Mouse (Mus musculus): ENCODE results near the gene Gpx7. TPM values are rescaled to one million over a fixed set of nuclear protein-coding genes. Genes with fewer than 3 reads are reported as not detected.

The Gpx7 gene
- total and polyA plus RNA-seq, 2 experiments, result 3.2 to 3.5 TPM

DNA sequence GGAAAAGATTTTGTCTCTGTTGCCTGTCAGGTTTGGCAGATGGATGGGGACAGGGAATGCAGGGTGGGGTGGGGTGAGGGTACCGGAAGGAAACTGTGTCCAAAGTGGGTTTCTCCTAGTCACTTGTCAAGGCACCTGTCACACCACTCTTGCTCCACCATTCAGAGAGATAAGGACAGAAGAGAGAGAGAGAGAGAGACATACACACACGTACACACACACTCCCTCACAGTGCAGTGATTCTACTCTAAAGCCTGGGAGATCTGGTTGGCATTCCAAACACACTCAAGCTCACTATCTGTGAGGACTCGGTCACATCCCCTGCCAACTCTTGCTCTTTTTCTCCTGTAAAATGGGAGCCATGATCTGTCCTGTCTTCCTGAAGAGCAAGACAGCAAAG, 34.6 kb downstream of the Gpx7 start:
- no peak overlapping the region for H3K9ac ChIP-seq (ENCODE audit: low read depth, low read length)
- no peak overlapping the region for H3K27ac ChIP-seq (replicated peaks; ENCODE audit: insufficient read depth, low read depth, low read length)
- DNase-seq (ENCODE audit: extremely low read depth, low read depth, low spot score), result no peak
- WGBS, result 88% methylated on average over 3 of the region's 3 CpGs
- H3K27me3 ChIP-seq (ENCODE audit: control insufficient read depth, insufficient read depth, low read length), result no peaks in the 10 kb centered on the region
- no peak overlapping the region for H3K4me3 ChIP-seq (ENCODE audit: insufficient read depth, low read depth, low read length)
- H3K36me3 ChIP-seq (ENCODE audit: control insufficient read depth, insufficient read depth, low read length), result no peaks in the 10 kb centered on the region
- H3K4me1 ChIP-seq (ENCODE audit: control insufficient read depth, insufficient read depth, low read length), result peaks cover 11% of the 10 kb centered on the region
- TF ChIP-seq POLR2A (IDR thresholded peaks at IDR 0.05; ENCODE audit: extremely low read depth, insufficient read depth, low read length), result no peak
- TF ChIP-seq CTCF (IDR thresholded peaks at IDR 0.05; ENCODE audit: low read depth, low read length), result no peak
- no peaks in the 10 kb centered on the region for H3K79me2 ChIP-seq (ENCODE audit: control insufficient read depth, insufficient read depth, low read length)

DNA sequence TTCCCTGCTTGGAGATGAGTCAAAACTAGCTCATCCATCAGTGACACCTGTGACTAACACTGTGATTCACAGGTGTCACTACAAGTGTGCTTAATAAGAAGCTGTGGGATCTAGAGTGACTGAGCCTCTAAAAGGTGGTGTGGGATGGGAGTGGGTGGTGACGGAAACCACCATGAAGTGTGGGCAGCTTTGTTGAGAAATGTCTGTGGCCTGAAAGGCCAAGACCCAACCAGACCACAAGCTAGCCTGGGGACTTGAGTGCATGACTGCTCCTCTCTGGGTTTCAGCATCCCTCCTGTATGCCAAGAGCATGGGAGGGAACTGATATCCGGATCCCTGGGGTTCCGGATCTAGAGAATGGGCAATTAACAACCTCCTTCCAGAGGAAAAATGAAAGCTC, 35.3 kb downstream of the Gpx7 start:
- 94% methylated on average over 3 of the region's 3 CpGs for WGBS
- Histone ChIP-seq H3K9ac (ENCODE audit: low read depth, low read length) (no peak overlapping the region), H3K79me2 (ENCODE audit: control insufficient read depth, insufficient read depth, low read length) (no peaks in the 10 kb centered on the region), H3K36me3 (ENCODE audit: control insufficient read depth, insufficient read depth, low read length) (no peaks in the 10 kb centered on the region), H3K4me3 (ENCODE audit: insufficient read depth, low read depth, low read length) (no peak overlapping the region), H3K4me1 (ENCODE audit: control insufficient read depth, insufficient read depth, low read length) (peaks cover 11% of the 10 kb centered on the region), H3K27me3 (ENCODE audit: control insufficient read depth, insufficient read depth, low read length) (no peaks in the 10 kb centered on the region), H3K27ac (replicated peaks; ENCODE audit: insufficient read depth, low read depth, low read length) (no peak overlapping the region)
- no peak for DNase-seq (ENCODE audit: extremely low read depth, low read depth, low spot score)
- no peak for TF ChIP-seq POLR2A (IDR thresholded peaks at IDR 0.05; ENCODE audit: extremely low read depth, insufficient read depth, low read length)
- TF ChIP-seq CTCF (IDR thresholded peaks at IDR 0.05; ENCODE audit: low read depth, low read length), result no peak

DNA sequence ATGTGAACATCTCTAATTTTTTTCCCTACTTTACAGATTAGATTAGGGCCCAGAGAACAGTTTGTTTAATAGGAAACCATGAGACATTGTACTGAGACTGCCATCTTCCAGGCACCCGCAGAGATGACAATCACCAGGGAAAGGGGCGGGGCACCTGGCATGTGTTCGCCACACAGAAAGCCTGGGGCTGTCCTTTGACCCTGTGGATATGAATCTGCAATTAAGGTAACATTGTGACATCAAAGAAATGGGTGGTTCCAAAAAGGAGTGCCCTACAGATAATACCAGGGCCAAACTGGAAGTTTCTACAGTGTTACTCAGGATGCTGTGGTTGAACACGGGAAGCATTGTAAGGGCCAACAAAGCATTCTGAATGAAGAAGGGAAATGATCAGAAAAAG, 36.4 kb downstream of the Gpx7 start:
- H3K9ac ChIP-seq (ENCODE audit: low read depth, low read length), result no peak overlapping the region
- no peaks in the 10 kb centered on the region for H3K36me3 ChIP-seq (ENCODE audit: control insufficient read depth, insufficient read depth, low read length)
- DNase-seq (ENCODE audit: extremely low read depth, low read depth, low spot score), result peak; percentile 82
- H3K79me2 ChIP-seq (ENCODE audit: control insufficient read depth, insufficient read depth, low read length), result no peaks in the 10 kb centered on the region
- peaks cover 11% of the 10 kb centered on the region for H3K4me1 ChIP-seq (ENCODE audit: control insufficient read depth, insufficient read depth, low read length)
- H3K4me3 ChIP-seq (ENCODE audit: insufficient read depth, low read depth, low read length), result no peak overlapping the region
- TF ChIP-seq CTCF (IDR thresholded peaks at IDR 0.05; ENCODE audit: low read depth, low read length), result 0 out of 2 replicates have a peak, but pooled peaks have one; percentile 3
- TF ChIP-seq POLR2A (IDR thresholded peaks at IDR 0.05; ENCODE audit: extremely low read depth, insufficient read depth, low read length), result no peak
- H3K27me3 ChIP-seq (ENCODE audit: control insufficient read depth, insufficient read depth, low read length), result no peaks in the 10 kb centered on the region
- WGBS, result 25% methylated on average over 4 of the region's 4 CpGs
- no peak overlapping the region for H3K27ac ChIP-seq (replicated peaks; ENCODE audit: insufficient read depth, low read depth, low read length)

DNA sequence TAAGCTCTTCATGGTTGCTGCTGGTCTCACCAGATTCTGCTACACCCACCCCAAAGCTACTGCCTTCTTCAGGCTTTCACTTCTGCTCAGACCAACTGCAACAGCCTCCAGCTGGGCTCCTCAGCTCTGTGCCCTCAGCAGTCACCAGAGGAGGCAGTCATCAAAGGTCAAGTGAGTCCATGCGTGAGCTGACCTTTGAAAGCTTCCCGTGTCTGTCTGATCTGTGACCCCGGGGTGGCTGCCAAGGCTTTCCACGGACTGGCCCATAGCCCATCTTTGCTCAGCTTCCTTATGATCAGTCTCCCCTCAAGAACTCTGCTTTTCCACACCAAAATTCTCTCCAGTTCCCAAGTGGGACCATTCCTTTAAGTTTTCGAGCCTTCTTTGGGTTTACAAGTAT, 37.5 kb downstream of the Gpx7 start:
- TF ChIP-seq POLR2A (IDR thresholded peaks at IDR 0.05; ENCODE audit: extremely low read depth, insufficient read depth, low read length), result no peak
- peak; percentile 62 for TF ChIP-seq CTCF (IDR thresholded peaks at IDR 0.05; ENCODE audit: low read depth, low read length)
- DNase-seq (ENCODE audit: extremely low read depth, low read depth, low spot score), result peak; percentile 87
- H3K4me3 ChIP-seq (ENCODE audit: insufficient read depth, low read depth, low read length), result no peak overlapping the region
- H3K79me2 ChIP-seq (ENCODE audit: control insufficient read depth, insufficient read depth, low read length), result no peaks in the 10 kb centered on the region
- 14% methylated on average over 5 of the region's 5 CpGs for WGBS
- no peak overlapping the region for H3K27ac ChIP-seq (replicated peaks; ENCODE audit: insufficient read depth, low read depth, low read length)
- H3K27me3 ChIP-seq (ENCODE audit: control insufficient read depth, insufficient read depth, low read length), result no peaks in the 10 kb centered on the region
- no peak overlapping the region for H3K9ac ChIP-seq (ENCODE audit: low read depth, low read length)
- H3K4me1 ChIP-seq (ENCODE audit: control insufficient read depth, insufficient read depth, low read length), result peaks cover 11% of the 10 kb centered on the region
- H3K36me3 ChIP-seq (ENCODE audit: control insufficient read depth, insufficient read depth, low read length), result no peaks in the 10 kb centered on the region

DNA sequence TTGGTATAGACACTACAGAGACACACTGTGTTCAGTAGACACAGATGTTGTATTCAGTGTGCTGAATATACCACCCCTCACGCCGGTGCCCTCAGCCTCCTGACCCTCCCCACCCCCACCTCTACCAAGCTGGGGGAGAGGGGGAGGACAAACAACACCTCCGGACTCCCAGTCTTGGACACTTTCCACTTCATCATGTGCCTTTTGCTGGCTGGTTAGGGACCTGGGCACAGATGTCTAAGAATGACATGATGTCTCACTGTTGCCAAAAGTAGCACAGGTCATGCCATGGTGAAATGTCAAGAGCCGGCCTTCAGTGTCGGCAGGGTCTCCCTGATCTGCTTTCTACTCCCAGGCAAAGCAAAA, 42.7 kb downstream of the Gpx7 start:
- no peaks in the 10 kb centered on the region for H3K27me3 ChIP-seq (ENCODE audit: control insufficient read depth, insufficient read depth, low read length)
- H3K4me3 ChIP-seq (ENCODE audit: insufficient read depth, low read depth, low read length), result no peak overlapping the region
- WGBS, result 11% methylated on average over 5 of the region's 5 CpGs
- no peak for TF ChIP-seq CTCF (IDR thresholded peaks at IDR 0.05; ENCODE audit: low read depth, low read length)
- TF ChIP-seq POLR2A (IDR thresholded peaks at IDR 0.05; ENCODE audit: extremely low read depth, insufficient read depth, low read length), result no peak
- no peaks in the 10 kb centered on the region for H3K79me2 ChIP-seq (ENCODE audit: control insufficient read depth, insufficient read depth, low read length)
- H3K36me3 ChIP-seq (ENCODE audit: control insufficient read depth, insufficient read depth, low read length), result no peaks in the 10 kb centered on the region
- peak overlapping the region; percentile 50 for H3K27ac ChIP-seq (replicated peaks; ENCODE audit: insufficient read depth, low read depth, low read length)
- H3K4me1 ChIP-seq (ENCODE audit: control insufficient read depth, insufficient read depth, low read length), result peaks cover 20% of the 10 kb centered on the region
- H3K9ac ChIP-seq (ENCODE audit: low read depth, low read length), result no peak overlapping the region
- DNase-seq (ENCODE audit: extremely low read depth, low read depth, low spot score), result peak; percentile 78

DNA sequence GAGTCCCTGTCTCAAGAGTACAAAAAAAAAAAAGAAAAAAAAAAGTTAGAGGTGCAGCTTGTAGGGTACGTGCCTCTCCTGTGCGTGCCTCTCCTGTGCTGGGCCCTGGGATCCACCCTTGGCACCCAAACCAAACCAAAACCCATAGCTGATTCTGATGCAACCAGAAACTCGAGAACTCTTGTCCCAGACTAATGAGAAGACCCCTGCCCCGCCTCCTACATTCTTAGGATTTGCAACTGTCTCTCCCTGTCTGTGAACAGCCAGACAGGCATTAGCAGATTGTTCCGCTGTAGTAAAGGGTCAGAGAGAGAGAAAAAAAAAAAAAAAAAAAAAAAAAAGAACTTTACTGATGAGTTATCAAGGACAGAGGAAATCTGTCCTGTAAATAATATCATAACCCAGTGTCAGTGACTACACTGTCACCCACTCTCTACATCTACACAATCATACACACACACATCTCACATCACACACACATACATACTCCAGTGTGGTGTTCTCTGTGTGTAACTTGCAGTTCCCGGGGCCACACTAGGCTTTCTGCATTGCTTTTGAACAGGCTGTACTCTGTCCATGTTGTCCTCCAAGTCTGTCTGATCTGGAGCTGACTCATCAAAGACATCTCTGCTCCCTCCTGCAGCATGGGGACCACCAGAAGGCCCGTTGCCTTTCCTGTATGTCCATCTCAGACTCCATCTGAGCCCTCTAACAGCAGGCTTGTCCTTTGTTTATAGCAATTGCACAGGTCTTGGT, 43.2 kb downstream of the Gpx7 start:
- DNase-seq (ENCODE audit: extremely low read depth, low read depth, low spot score), result peak; percentile 35
- Histone ChIP-seq H3K36me3 (ENCODE audit: control insufficient read depth, insufficient read depth, low read length) (no peaks in the 10 kb centered on the region), H3K9ac (ENCODE audit: low read depth, low read length) (peak overlapping the region; percentile 7; the same call in 1 of the 2 replicates), H3K4me3 (ENCODE audit: insufficient read depth, low read depth, low read length) (no peak overlapping the region), H3K27ac (replicated peaks; ENCODE audit: insufficient read depth, low read depth, low read length) (peak overlapping the region; percentile 67), H3K27me3 (ENCODE audit: control insufficient read depth, insufficient read depth, low read length) (no peaks in the 10 kb centered on the region), H3K4me1 (ENCODE audit: control insufficient read depth, insufficient read depth, low read length) (peaks cover 21% of the 10 kb centered on the region), H3K79me2 (ENCODE audit: control insufficient read depth, insufficient read depth, low read length) (no peaks in the 10 kb centered on the region)
- TF ChIP-seq POLR2A (IDR thresholded peaks at IDR 0.05; ENCODE audit: extremely low read depth, insufficient read depth, low read length) (no peak), CTCF (IDR thresholded peaks at IDR 0.05; ENCODE audit: low read depth, low read length) (no peak)
- 24% methylated on average over 7 of the region's 7 CpGs for WGBS
